Mouse (Mus musculus) kidney, adult 2 months (tissue): Measurements from ENCODE around the gene Wfdc10. TPM values are rescaled to one million over a fixed set of nuclear protein-coding genes. Genes with fewer than 3 reads are reported as not detected.

Experiments
- DNase-seq: peaks from one replicate; pipeline ENCODE4 v3.0.0; 2021
- H3K27ac ChIP-seq: fragments of 200-500 bp; 2 replicates; pipeline ENCODE4 v1.5.1; 2012; ENCODE audit warnings: low read depth, low read length, control low read depth, inconsistent platforms; ENCODE audit not compliant: insufficient read depth
- H3K27me3 ChIP-seq: fragments of 200-500 bp; replicated peaks from 2 replicates; pipeline ENCODE4 v1.6.1; 2012; ENCODE audit warnings: mild to moderate bottlenecking, moderate library complexity, low read length, inconsistent platforms; ENCODE audit not compliant: control insufficient read depth, insufficient read depth
- H3K36me3 ChIP-seq: fragments of 200-500 bp; 2 replicates; pipeline ENCODE4 v1.6.1; 2012; ENCODE audit warnings: mild to moderate bottlenecking, moderate library complexity, low read length, inconsistent platforms; ENCODE audit not compliant: control insufficient read depth, insufficient read depth
- H3K4me1 ChIP-seq: fragments of 200-500 bp; 2 replicates; pipeline ENCODE4 v1.6.1; 2011; ENCODE audit warnings: low read length; ENCODE audit not compliant: control insufficient read depth, insufficient read depth
- H3K4me3 ChIP-seq: fragments of 200-500 bp; 2 replicates; pipeline ENCODE4 v1.5.1; 2011; ENCODE audit warnings: mild to moderate bottlenecking, low read depth, low read length, control low read depth; ENCODE audit not compliant: insufficient read depth
- CTCF ChIP-seq: fragments of 200-500 bp; conservative IDR thresholded peaks from 2 replicates; pipeline ENCODE4 v1.5.1; 2011; ENCODE audit warnings: low read depth, mild to moderate bottlenecking, control low read depth, low read length, moderate library complexity, mixed read lengths; ENCODE audit not compliant: insufficient read depth, insufficient read length
- POLR2A ChIP-seq: fragments of 200-500 bp; IDR thresholded peaks from one replicate; pipeline ENCODE4 v1.6.1; 2011; ENCODE audit warnings: low read depth, low read length, control low read depth
- WGBS: fragments of 180-500 bp; shearing (Covaris S2); methylation state at CpG from one replicate; pipeline ENCODE4 v1.1.7; 2018; 5-methylcytosine and 5-hydroxymethylcytosine counted together
- polyA plus RNA-seq: library from polyadenylated mRNA; depleted of rRNA; stranded (reverse); fragments of >200 nt; gene quantifications from 2 replicates; pipeline ENCODE4 v1.2.3, GENCODE M21; 2012

The Wfdc10 gene
- polyA plus RNA-seq, 1 experiment: not detected

DNA sequence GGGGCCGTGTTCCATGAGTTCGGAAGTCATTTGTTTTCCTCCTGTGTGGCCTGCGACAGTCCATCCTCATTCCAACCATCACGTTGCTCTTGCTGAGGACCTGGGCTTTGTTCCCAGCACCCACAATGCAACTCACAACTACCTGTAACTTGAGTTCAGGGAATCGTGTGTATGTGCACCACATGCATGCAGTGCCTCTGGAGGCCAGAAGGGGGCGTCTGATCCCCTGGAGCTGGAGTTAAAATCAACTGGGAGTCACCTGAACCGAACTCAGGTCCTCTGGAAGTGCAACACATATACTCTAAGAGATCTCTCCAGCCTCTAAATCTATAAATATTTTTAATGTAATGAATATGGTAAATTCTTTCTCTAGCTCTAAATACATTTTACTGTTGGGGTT, 20.3 kb downstream of the Wfdc10 start:
- TF ChIP-seq CTCF (0 out of 2 replicates have a peak, but pooled peaks have one; percentile 17), POLR2A (no peak)
- Histone ChIP-seq H3K27me3 (no peaks in the 10 kb centered on the region), H3K27ac (no peak overlapping the region), H3K4me3 (no peak overlapping the region), H3K4me1 (peaks cover 5% of the 10 kb centered on the region; the same call in 1 of the 2 replicates), H3K36me3 (no peaks in the 10 kb centered on the region)
- WGBS: 84% methylated on average over 7 of the region's 7 CpGs
- no peak for DNase-seq

DNA sequence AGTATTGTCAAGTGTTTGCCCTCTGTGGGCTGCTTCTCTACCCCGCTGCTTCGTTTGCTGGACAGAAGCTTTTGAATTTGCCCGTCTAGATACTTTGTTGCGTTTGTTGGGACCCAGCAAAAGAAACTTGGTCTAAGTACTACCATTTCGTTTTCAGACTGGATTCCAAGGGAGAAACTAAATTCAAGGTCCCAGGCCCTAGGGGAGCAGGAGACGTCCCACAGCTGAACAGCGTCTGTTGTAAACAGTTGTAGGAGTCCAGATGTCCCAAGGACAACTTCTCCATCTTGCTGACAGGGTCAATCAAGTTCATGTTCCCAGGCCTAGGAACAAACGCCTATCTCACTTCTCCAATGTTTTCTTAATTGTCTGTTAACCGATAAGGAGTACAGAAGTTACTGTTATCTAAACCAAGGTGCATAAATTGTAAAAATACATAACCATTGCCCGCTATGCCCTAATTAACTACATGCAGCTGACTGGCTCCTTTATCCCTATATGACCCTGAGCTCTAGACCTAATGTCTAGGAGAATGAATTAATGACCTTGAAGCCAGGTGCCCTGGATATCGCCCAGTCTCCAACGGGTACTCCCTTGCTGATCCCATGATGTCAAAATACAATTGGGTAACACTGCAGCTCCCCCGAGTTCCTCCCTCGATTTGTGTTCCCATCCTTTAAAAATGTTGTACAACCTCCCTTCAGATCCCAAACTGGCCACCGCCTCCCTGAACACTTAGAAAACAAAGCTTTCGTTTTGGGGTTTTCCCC, 21.3 kb downstream of the Wfdc10 start:
- Histone ChIP-seq H3K4me1 (peaks cover 5% of the 10 kb centered on the region; the same call in 1 of the 2 replicates), H3K27ac (no peak overlapping the region), H3K4me3 (no peak overlapping the region), H3K36me3 (no peaks in the 10 kb centered on the region), H3K27me3 (no peaks in the 10 kb centered on the region)
- whole genome bisulfite sequencing: 71% methylated on average over 16 of the region's 16 CpGs
- TF ChIP-seq CTCF: no peak
- no peak for TF ChIP-seq POLR2A
- DNase-seq: no peak

DNA sequence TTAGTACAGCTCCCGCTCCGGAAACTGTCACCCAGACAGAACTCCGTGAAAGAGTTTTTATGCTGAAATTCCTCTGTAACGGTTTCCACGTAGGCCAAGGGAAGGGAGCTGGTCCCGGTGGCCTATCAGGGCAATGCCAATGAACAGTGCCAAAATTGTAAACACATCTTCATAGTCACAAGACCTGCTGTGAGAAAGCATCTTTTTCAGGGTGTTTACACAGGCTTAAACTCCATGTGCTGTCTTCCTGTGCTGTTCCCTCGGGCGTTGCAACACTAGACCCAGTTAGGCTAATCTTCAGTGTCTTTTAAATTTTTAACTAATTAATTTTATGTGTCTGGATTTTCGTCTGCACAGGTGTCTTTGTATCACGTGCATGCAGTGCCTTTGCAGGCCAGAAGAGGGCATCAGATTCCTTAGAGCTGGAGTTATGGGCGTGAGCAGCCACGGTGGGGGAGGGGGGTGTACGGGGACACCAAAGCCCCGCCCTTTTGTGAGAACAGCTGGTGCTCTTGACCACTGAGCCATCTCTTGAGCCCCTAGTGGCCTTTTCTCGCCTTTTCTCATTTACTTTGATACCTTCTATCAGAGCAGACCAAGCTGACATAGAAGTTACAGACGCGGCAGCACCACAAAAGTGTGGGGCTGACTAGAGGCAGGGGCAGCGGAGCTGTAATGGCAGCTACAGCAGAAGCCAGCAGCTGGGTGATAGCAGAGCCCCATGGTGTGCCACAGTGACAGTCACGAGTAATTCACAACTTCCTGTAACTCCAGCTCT, 23.2 kb downstream of the Wfdc10 start:
- no peaks in the 10 kb centered on the region for H3K27me3 ChIP-seq
- H3K4me1 ChIP-seq: peaks cover 5% of the 10 kb centered on the region; the same call in 1 of the 2 replicates
- H3K27ac ChIP-seq: no peak overlapping the region
- peak; percentile 83 for DNase-seq
- TF ChIP-seq CTCF (peak; percentile 75), POLR2A (no peak)
- H3K36me3 ChIP-seq: no peaks in the 10 kb centered on the region
- H3K4me3 ChIP-seq: no peak overlapping the region
- WGBS: 15% methylated on average over 19 of the region's 19 CpGs

- Histone ChIP-seq H3K27me3 (no peaks in the 10 kb centered on the region), H3K36me3 (no peaks in the 10 kb centered on the region), H3K4me1 (peaks cover 5% of the 10 kb centered on the region; the same call in 1 of the 2 replicates), H3K27ac (no peak overlapping the region), H3K4me3 (no peak overlapping the region)
- WGBS: 71% methylated on average over 3 of the region's 3 CpGs
- no peak for DNase-seq
- no peak for TF ChIP-seq CTCF
Observed at GRCm38 (mm10) chr2:164679906-164680305, 24.1 kb downstream of the Wfdc10 start.

DNA sequence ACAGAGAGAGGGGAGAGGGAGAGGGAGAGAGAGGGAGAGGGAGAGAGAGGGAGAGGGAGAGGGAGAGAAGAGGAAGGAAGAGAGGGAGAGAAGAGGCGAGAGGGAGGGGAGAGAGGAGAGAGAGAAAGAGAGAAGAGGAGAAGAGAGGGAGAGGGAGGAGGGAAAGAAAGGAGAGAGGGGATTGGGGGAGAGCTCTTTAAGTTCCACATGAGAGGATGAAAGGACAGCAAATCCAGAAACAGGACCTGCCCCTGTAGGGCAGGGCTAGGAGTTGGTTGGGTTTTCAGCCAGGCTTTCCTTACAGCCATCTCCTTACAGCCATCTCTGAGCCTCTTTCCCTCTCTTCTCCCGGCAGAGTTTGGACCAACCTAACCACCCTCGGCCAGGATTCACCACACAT, 29.0 kb downstream of the Wfdc10 start, which contains the start of gene Wfdc13:
Gene Wfdc13 (plus strand): TSS at position 301 of the 400 bp plus-strand sequence.
- no peak within 1 kb of the TSS for H3K4me3 ChIP-seq
- DNase-seq: no peak
- TF ChIP-seq POLR2A: no peak
- no peak for TF ChIP-seq CTCF
- no peak within 1 kb of the TSS for H3K27ac ChIP-seq
- H3K4me1 ChIP-seq: no peaks in the 10 kb centered on the region
- WGBS: 53% methylated on average over 3 of the region's 3 CpGs
- H3K36me3 ChIP-seq: no peaks in the 10 kb centered on the region
- H3K27me3 ChIP-seq: no peaks in the 10 kb centered on the region

DNA sequence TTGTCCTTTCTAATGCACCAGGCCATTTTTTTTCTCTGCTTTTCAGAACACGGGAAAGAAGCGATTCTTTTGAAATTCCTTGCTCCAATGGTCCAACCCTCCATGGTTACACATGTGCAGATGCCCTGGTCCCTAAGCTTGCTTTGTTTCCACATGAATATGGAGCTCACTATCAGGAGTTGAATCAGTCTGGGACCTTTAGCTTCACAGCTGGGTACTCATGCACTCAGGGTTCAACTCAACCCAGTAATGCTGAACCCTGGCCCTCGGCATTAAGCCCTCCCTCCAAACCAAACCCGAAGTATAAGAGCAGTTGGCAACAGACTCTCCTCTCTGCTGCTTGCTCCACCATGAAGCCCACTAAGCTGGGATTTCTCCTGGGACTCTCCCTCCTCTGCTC, 42.4 kb downstream of the Wfdc10 start, which contains the start of gene Spint4:
Gene Spint4 (plus strand): TSS at position 301 of the 400 bp plus-strand sequence.
- no peak for DNase-seq
- no peaks in the 10 kb centered on the region for H3K27me3 ChIP-seq
- H3K4me1 ChIP-seq: no peaks in the 10 kb centered on the region
- no peak within 1 kb of the TSS for H3K4me3 ChIP-seq
- no peak within 1 kb of the TSS for H3K27ac ChIP-seq
- 69% methylated on average over 4 of the region's 4 CpGs for WGBS
- H3K36me3 ChIP-seq: no peaks in the 10 kb centered on the region
- no peak for TF ChIP-seq CTCF
- TF ChIP-seq POLR2A: no peak

DNA sequence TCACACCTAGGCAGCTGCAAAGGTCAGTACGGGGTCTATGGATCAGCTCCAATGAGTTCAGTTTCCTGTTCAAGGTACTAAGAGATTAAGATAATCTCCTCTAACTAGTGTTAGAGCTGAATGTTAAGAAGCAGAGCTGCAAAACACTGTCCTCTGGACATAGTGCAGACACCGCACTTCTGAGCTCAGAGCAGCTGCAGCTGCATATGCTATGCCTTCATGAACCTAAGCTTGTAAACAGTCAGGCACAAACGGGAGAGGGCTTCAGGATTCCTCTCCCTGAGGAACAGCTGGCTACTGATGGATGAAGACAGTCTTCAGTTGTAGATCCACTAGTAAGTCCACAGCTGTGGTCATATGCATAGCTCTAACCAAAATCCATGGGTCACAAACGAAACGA, 45.1 kb downstream of the Wfdc10 start:
- no peaks in the 10 kb centered on the region for H3K27me3 ChIP-seq
- no peaks in the 10 kb centered on the region for H3K36me3 ChIP-seq
- no peak for DNase-seq
- 67% methylated on average over 5 of the region's 5 CpGs for WGBS
- H3K4me3 ChIP-seq: no peak overlapping the region
- TF ChIP-seq POLR2A: no peak
- no peak for TF ChIP-seq CTCF
- no peak overlapping the region for H3K27ac ChIP-seq
- no peaks in the 10 kb centered on the region for H3K4me1 ChIP-seq
